Mouse (Mus musculus): Measurements from ENCODE around the gene Sppl2b. TPM values are rescaled to one million over a fixed set of nuclear protein-coding genes. Genes with fewer than 3 reads are reported as not detected.

Sppl2b gene
- polyA plus RNA-seq, 1 experiment from 2014 or later: 13.4 TPM

GRCm38 (mm10) chr10:80915736-80916135 is 60.7 kb downstream of the Sppl2b start:
- Histone ChIP-seq H3K27ac (ENCODE audit: low read depth, low read length) (0 out of 2 replicates have a peak overlapping the region, but pooled peaks have one; percentile 2), H3K27me3 (replicated peaks; ENCODE audit: control insufficient read depth, insufficient read depth, low read length) (no peaks in the 10 kb centered on the region), H3K4me1 (replicated peaks; ENCODE audit: control insufficient read depth, insufficient read depth, low read length) (peaks cover 6% of the 10 kb centered on the region; the same call in 1 of the 2 replicates), H3K9me3 (ENCODE audit: control insufficient read depth) (no peaks in the 10 kb centered on the region), H3K4me3 (ENCODE audit: low read depth, low read length) (no peak overlapping the region), H3K4me2 (replicated peaks; ENCODE audit: low read depth) (no peak overlapping the region), H3K36me3 (ENCODE audit: control insufficient read depth, insufficient read depth) (no peaks in the 10 kb centered on the region; the same call in 1 of the 2 replicates), H3K9ac (ENCODE audit: low read depth, low read length) (no peak overlapping the region)
- WGBS: 78% methylated on average over 4 of the region's 4 CpGs
- no peak for ATAC-seq
- no peak for TF ChIP-seq CTCF (IDR thresholded peaks at IDR 0.05; ENCODE audit: low read depth)

GRCm38 (mm10) chr10:80917336-80917778 is 62.3 kb downstream of the Sppl2b start:
- H3K4me1 ChIP-seq (replicated peaks; ENCODE audit: control insufficient read depth, insufficient read depth, low read length): peaks cover 6% of the 10 kb centered on the region; the same call in 1 of the 2 replicates
- no peaks in the 10 kb centered on the region for H3K27me3 ChIP-seq (replicated peaks; ENCODE audit: control insufficient read depth, insufficient read depth, low read length)
- H3K9me3 ChIP-seq (ENCODE audit: control insufficient read depth): no peaks in the 10 kb centered on the region
- H3K4me3 ChIP-seq (ENCODE audit: low read depth, low read length): peak overlapping the region; percentile 83
- H3K27ac ChIP-seq (ENCODE audit: low read depth, low read length): peak overlapping the region; percentile 71
- H3K4me2 ChIP-seq (replicated peaks; ENCODE audit: low read depth): peak overlapping the region; percentile 93
- ATAC-seq: peak; percentile 46
- 3% methylated on average over 15 of the region's 15 CpGs for WGBS
- H3K9ac ChIP-seq (ENCODE audit: low read depth, low read length): peak overlapping the region; percentile 66
- TF ChIP-seq CTCF (IDR thresholded peaks at IDR 0.05; ENCODE audit: low read depth): no peak
- H3K36me3 ChIP-seq (ENCODE audit: control insufficient read depth, insufficient read depth): no peaks in the 10 kb centered on the region; the same call in 1 of the 2 replicates

- peak within 1 kb of the TSS; percentile 66 for H3K9ac ChIP-seq (ENCODE audit: low read depth, low read length)
- no peaks in the 10 kb centered on the region for H3K27me3 ChIP-seq (replicated peaks; ENCODE audit: control insufficient read depth, insufficient read depth, low read length)
- no peaks in the 10 kb centered on the region; the same call in 1 of the 2 replicates for H3K36me3 ChIP-seq (ENCODE audit: control insufficient read depth, insufficient read depth)
- H3K9me3 ChIP-seq (ENCODE audit: control insufficient read depth): no peaks in the 10 kb centered on the region
- peak; percentile 31 for TF ChIP-seq CTCF (IDR thresholded peaks at IDR 0.05; ENCODE audit: low read depth)
- peaks cover 6% of the 10 kb centered on the region; the same call in 1 of the 2 replicates for H3K4me1 ChIP-seq (replicated peaks; ENCODE audit: control insufficient read depth, insufficient read depth, low read length)
- ATAC-seq: 0 out of 2 replicates have a peak, but pooled peaks have one; percentile 2
- H3K4me3 ChIP-seq (ENCODE audit: low read depth, low read length): peak within 1 kb of the TSS; percentile 83
- peak within 1 kb of the TSS; percentile 93 for H3K4me2 ChIP-seq (replicated peaks; ENCODE audit: low read depth)
- under 1% methylated on average over 61 of the region's 61 CpGs for WGBS
- peak within 1 kb of the TSS; percentile 71 for H3K27ac ChIP-seq (ENCODE audit: low read depth, low read length)
These were observed 62.8 kb downstream of the Sppl2b start, which contains the start of gene Lmnb2 for GRCm38 (mm10) chr10:80917779-80918434. Gene Lmnb2 (minus strand): TSS chr10:80918245.

MicroRNAs encoded within 50 kb of the gene (microRNA counts, 519-probe panel; counts per million panel counts)
- not detected for microRNA mmu-miR-1982

Small RNA genes lying within 50 kb of the gene (microRNA-seq; reads per million reads assigned to microRNA genes)
- 4.3 reads per million, percentile 10 among the genes with 10 or more reads in this experiment for gene Mir1982

Other genes with a start within 250 kb of the Sppl2b start
- gene Gm49322, start 249.3 kb upstream of the Sppl2b start, polyA plus RNA-seq (2015; fragmentation: Nextera tagmentation; extraction: Ambion mirVana): 2.3 and 2.6 TPM in 2 replicates
- 97.5 and 99.2 TPM in 2 replicates for gene Csnk1g2, start 232.4 kb upstream of the Sppl2b start, polyA plus RNA-seq (2015; fragmentation: Nextera tagmentation; extraction: Ambion mirVana)
- 21.5 and 23.5 TPM in 2 replicates for gene Btbd2, start 198.2 kb upstream of the Sppl2b start, polyA plus RNA-seq (2015; fragmentation: Nextera tagmentation; extraction: Ambion mirVana)
- gene Mknk2, start 177.2 kb upstream of the Sppl2b start, polyA plus RNA-seq (2015; fragmentation: Nextera tagmentation; extraction: Ambion mirVana): 38.4 and 38.6 TPM in 2 replicates
- 14.4 and 15.4 TPM in 2 replicates for gene Mob3a, start 153.3 kb upstream of the Sppl2b start, polyA plus RNA-seq (2015; fragmentation: Nextera tagmentation; extraction: Ambion mirVana)
- gene Izumo4, start 153.1 kb upstream of the Sppl2b start, polyA plus RNA-seq (2015; fragmentation: Nextera tagmentation; extraction: Ambion mirVana): 12.2 and 14.4 TPM in 2 replicates
- 41.3 and 49.5 TPM in 2 replicates for gene Ap3d1, start 113.0 kb upstream of the Sppl2b start, polyA plus RNA-seq (2015; fragmentation: Nextera tagmentation; extraction: Ambion mirVana)
- 6.2 and 7.6 TPM in 2 replicates for gene Dot1l, start 100.1 kb upstream of the Sppl2b start, polyA plus RNA-seq (2015; fragmentation: Nextera tagmentation; extraction: Ambion mirVana)
- 35.5 and 39.0 TPM in 2 replicates for gene Sf3a2, start 57.1 kb upstream of the Sppl2b start, polyA plus RNA-seq (2015; fragmentation: Nextera tagmentation; extraction: Ambion mirVana)
- 60.9 and 61.8 TPM in 2 replicates for gene Plekhj1, start 56.6 kb upstream of the Sppl2b start, polyA plus RNA-seq (2015; fragmentation: Nextera tagmentation; extraction: Ambion mirVana)
- not detected in 2 replicates for gene Amh, start 50.0 kb upstream of the Sppl2b start, polyA plus RNA-seq (2015; fragmentation: Nextera tagmentation; extraction: Ambion mirVana)
- gene Jsrp1, start 41.8 kb upstream of the Sppl2b start, polyA plus RNA-seq (2015; fragmentation: Nextera tagmentation; extraction: Ambion mirVana): 0.35 and 0.42 TPM in 2 replicates
- gene Oaz1, start 28.6 kb upstream of the Sppl2b start, polyA plus RNA-seq (2015; fragmentation: Nextera tagmentation; extraction: Ambion mirVana): 1,008 and 1,019 TPM in 2 replicates
- 0.04 TPM in 1 of 2 replicates, not detected in the other for gene Lingo3, start 11.2 kb upstream of the Sppl2b start, polyA plus RNA-seq (2015; fragmentation: Nextera tagmentation; extraction: Ambion mirVana)
- 129 and 130 TPM in 2 replicates for gene Lsm7, start 66 bp upstream of the Sppl2b start, polyA plus RNA-seq (2015; fragmentation: Nextera tagmentation; extraction: Ambion mirVana)
- not detected in 2 replicates for gene Tmprss9, start 16.6 kb downstream of the Sppl2b start, polyA plus RNA-seq (2015; fragmentation: Nextera tagmentation; extraction: Ambion mirVana)
- gene Timm13, start 45.7 kb downstream of the Sppl2b start, polyA plus RNA-seq (2015; fragmentation: Nextera tagmentation; extraction: Ambion mirVana): 358 and 367 TPM in 2 replicates
- gene Lmnb2, start 63.0 kb downstream of the Sppl2b start, polyA plus RNA-seq (2015; fragmentation: Nextera tagmentation; extraction: Ambion mirVana): 12.5 and 12.9 TPM in 2 replicates
- 19.9 and 20.1 TPM in 2 replicates for gene Gadd45b, start 74.8 kb downstream of the Sppl2b start, polyA plus RNA-seq (2015; fragmentation: Nextera tagmentation; extraction: Ambion mirVana)
- gene Gng7, start 159.7 kb downstream of the Sppl2b start, polyA plus RNA-seq (2015; fragmentation: Nextera tagmentation; extraction: Ambion mirVana): 0.81 and 1.2 TPM in 2 replicates
- 0.43 and 0.91 TPM in 2 replicates for gene Diras1, start 170.4 kb downstream of the Sppl2b start, polyA plus RNA-seq (2015; fragmentation: Nextera tagmentation; extraction: Ambion mirVana)
- gene Slc39a3, start 182.2 kb downstream of the Sppl2b start, polyA plus RNA-seq (2015; fragmentation: Nextera tagmentation; extraction: Ambion mirVana): 10.5 and 11.1 TPM in 2 replicates
- 119 and 124 TPM in 2 replicates for gene Sgta, start 204.9 kb downstream of the Sppl2b start, polyA plus RNA-seq (2015; fragmentation: Nextera tagmentation; extraction: Ambion mirVana)
- 11.6 and 12.0 TPM in 2 replicates for gene Thop1, start 214.8 kb downstream of the Sppl2b start, polyA plus RNA-seq (2015; fragmentation: Nextera tagmentation; extraction: Ambion mirVana)
- 385 and 396 TPM in 2 replicates for gene Creb3l3, start 243.6 kb downstream of the Sppl2b start, polyA plus RNA-seq (2015; fragmentation: Nextera tagmentation; extraction: Ambion mirVana)